Mouse (Mus musculus) B cell, adult (primary cell): ENCODE results near the gene Olfr51. TPM values are rescaled to one million over a fixed set of nuclear protein-coding genes. Genes with fewer than 3 reads are reported as not detected.

Experiments
- total RNA-seq: library from RNA; stranded (reverse); gene quantifications from 4 replicates; pipeline ENCODE4 v1.2.4, GENCODE M21; 2023; ENCODE audit not compliant: inconsistent age

Gene Olfr51
- not detected in 4 replicates for total RNA-seq

GRCm38 (mm10) chr11:51003296-51003695 lies at the start of gene Olfr51:
TSS of gene Olfr51 (plus strand) at chr11:51003596.

GRCm38 (mm10) chr11:50953665-50954064 lies 49.7 kb upstream of the Olfr51 start, which contains the start of gene Prop1:
TSS of gene Prop1 (minus strand) at chr11:50953765.

GRCm38 (mm10) chr11:50966230-50966629 lies 37.2 kb upstream of the Olfr51 start, which contains the start of gene Olfr1378:
TSS of gene Olfr1378 (plus strand) at chr11:50966530.

GRCm38 (mm10) chr11:50981667-50982066 lies 21.7 kb upstream of the Olfr51 start, which contains the start of gene Olfr1377:
TSS of gene Olfr1377 (plus strand) at chr11:50981967.

GRCm38 (mm10) chr11:51013936-51014335 lies 10.5 kb downstream of the Olfr51 start, which contains the start of gene Olfr54:
TSS of gene Olfr54 (plus strand) at chr11:51014236.

GRCm38 (mm10) chr11:51047809-51048208 lies 44.4 kb downstream of the Olfr51 start, which contains the start of gene Olfr1375:
TSS of gene Olfr1375 (plus strand) at chr11:51048109.

GRCm38 (mm10) chr11:51059151-51059571 lies 55.8 kb downstream of the Olfr51 start, which contains the start of gene Zfp354a:
TSS of gene Zfp354a (plus strand) at chr11:51059257.

Other genes starting within 250 kb of the Olfr51 start
- 5.3 to 7.1 TPM (median 6.5 TPM) in 4 replicates for gene Zfp354c, start 175.9 kb upstream of the Olfr51 start, total RNA-seq
- 0.39 to 0.51 TPM in 2 of 4 replicates, not detected in the others for gene Zfp879, start 162.0 kb upstream of the Olfr51 start, total RNA-seq
- gene Grm6, start 152.9 kb upstream of the Olfr51 start, total RNA-seq = 37.0 to 44.4 TPM (median 40.0 TPM) in 4 replicates
- gene Zfp454, start 115.9 kb upstream of the Olfr51 start, total RNA-seq = 0.45 to 0.69 TPM (median 0.48 TPM) in 3 of 4 replicates, not detected in the other
- gene Zfp2, start 87.4 kb upstream of the Olfr51 start, total RNA-seq = 2.4 to 3.2 TPM (median 2.7 TPM) in 4 replicates
- 0.39 to 0.84 TPM (median 0.64 TPM) in 3 of 4 replicates, not detected in the other for gene Zfp354b, start 72.0 kb upstream of the Olfr51 start, total RNA-seq
- gene 4933414I15Rik, start 59.8 kb upstream of the Olfr51 start, total RNA-seq = not detected in 4 replicates
- gene Prop1, start 49.8 kb upstream of the Olfr51 start, total RNA-seq = not detected in 4 replicates
- gene Olfr1378, start 37.1 kb upstream of the Olfr51 start, total RNA-seq = not detected in 4 replicates
- not detected in 4 replicates for gene Olfr1377, start 21.6 kb upstream of the Olfr51 start, total RNA-seq
- not detected in 4 replicates for gene Olfr54, start 10.6 kb downstream of the Olfr51 start, total RNA-seq
- not detected in 4 replicates for gene Olfr1375, start 44.5 kb downstream of the Olfr51 start, total RNA-seq
- not detected in 4 replicates for gene Zfp354a, start 55.7 kb downstream of the Olfr51 start, total RNA-seq
- gene Gm12569, start 216.9 kb downstream of the Olfr51 start, total RNA-seq = not detected in 4 replicates